In the genomic region with DNA sequence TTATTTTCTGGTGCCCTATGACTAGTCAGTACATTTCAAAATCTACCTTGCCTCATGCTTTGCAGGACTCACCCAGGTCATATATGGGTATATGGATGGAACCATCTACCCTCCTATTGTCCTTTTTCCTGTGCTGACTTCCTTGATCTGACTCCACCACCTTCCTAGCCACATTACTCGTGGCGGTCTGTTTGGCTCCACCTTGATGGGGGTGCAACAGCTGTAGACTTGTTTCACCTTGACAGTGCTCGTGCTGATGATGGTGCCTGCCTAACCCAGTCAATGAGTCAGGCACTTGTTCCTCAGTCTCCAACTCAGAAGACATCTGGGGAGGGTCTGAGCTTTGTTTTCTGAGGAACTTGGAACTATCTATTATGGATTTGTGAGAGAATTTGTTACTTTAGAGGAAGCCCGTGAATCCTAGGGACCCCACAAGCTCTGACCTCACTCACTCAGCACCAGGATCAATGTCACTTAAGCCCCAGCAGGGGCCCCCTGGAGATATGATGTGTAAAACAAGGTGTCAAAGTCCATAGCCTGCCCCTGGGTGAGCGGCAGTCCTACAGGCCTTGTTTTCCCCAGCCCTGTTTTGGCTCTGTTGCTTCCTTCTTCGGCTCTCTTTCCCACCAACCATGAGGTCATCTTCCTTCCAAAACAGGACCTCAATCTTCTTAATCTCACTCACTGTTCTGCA, we compare ENCODE assay signal across 31 mouse cellular contexts. TPM values are rescaled to one million over a fixed set of nuclear protein-coding genes. Genes with fewer than 3 reads are reported as not detected.
DNase-seq lines count a peak whose midpoint lies in the region; ATAC-seq and TF ChIP-seq lines count a peak whose summit lies in the region.
"Had no signal": no experiment of that assay in that cellular context is flagged by ENCODE, and none has a peak within 500 bp of the region (broad histone marks: within the 10 kb centered on the region; RNA-seq: fewer than 3 reads in every experiment).

No protein-coding gene starts in this region.

- H3K4me1 ChIP-seq in midbrain, embryonic 11.5 days (ENCODE audit: control insufficient read depth, insufficient read depth, low read length), result no peaks in the 10 kb centered on the region
- H3K4me1 ChIP-seq in midbrain, embryonic 10.5 days, result no peaks in the 10 kb centered on the region
- H3K4me1 ChIP-seq in intestine, postnatal 0 days (replicated peaks; ENCODE audit: control insufficient read depth, insufficient read depth, low read length), result 0 out of 2 replicates have a peak, but pooled peaks cover 4% of the 10 kb centered on the region
- no peaks in the 10 kb centered on the region for H3K4me1 ChIP-seq in stomach, postnatal 0 days (replicated peaks; ENCODE audit: control insufficient read depth, insufficient read depth)
- 0 out of 2 replicates have a peak, but pooled peaks cover 2% of the 10 kb centered on the region for H3K4me1 ChIP-seq in forebrain, embryonic 10.5 days
- no peaks in the 10 kb centered on the region for H3K4me1 ChIP-seq in lung, postnatal 0 days (ENCODE audit: insufficient read depth, low read depth, low read length)
- H3K4me1 ChIP-seq: embryonic facial prominence, embryonic 13.5 days; forebrain, embryonic 13.5 days; hindbrain, embryonic 10.5 days; hindbrain, embryonic 13.5 days had no signal

- H3K4me2 ChIP-seq in midbrain, embryonic 11.5 days, result no peak overlapping the region
- H3K4me2 ChIP-seq in intestine, postnatal 0 days (replicated peaks; ENCODE audit: low read depth), result peak overlapping the region; percentile 56
- H3K4me2 ChIP-seq in stomach, postnatal 0 days (replicated peaks; ENCODE audit: low read depth), result no peak overlapping the region
- no peak overlapping the region for H3K4me2 ChIP-seq in lung, postnatal 0 days (replicated peaks; ENCODE audit: low read depth, low read length)
- H3K4me2 ChIP-seq: embryonic facial prominence, embryonic 13.5 days; forebrain, embryonic 13.5 days; heart, embryonic 11.5 days; hindbrain, embryonic 13.5 days had no signal

- no peaks in the 10 kb centered on the region for H3K9me3 ChIP-seq in midbrain, embryonic 11.5 days (ENCODE audit: control insufficient read depth, low read length)
- no peaks in the 10 kb centered on the region for H3K9me3 ChIP-seq in midbrain, embryonic 10.5 days (replicated peaks)
- H3K9me3 ChIP-seq in intestine, postnatal 0 days (ENCODE audit: control insufficient read depth), result no peaks in the 10 kb centered on the region
- H3K9me3 ChIP-seq in stomach, postnatal 0 days (ENCODE audit: control insufficient read depth, low read length), result no peaks in the 10 kb centered on the region
- H3K9me3 ChIP-seq in forebrain, embryonic 10.5 days, result no peaks in the 10 kb centered on the region
- no peaks in the 10 kb centered on the region for H3K9me3 ChIP-seq in lung, postnatal 0 days (ENCODE audit: low read length)
- H3K9me3 ChIP-seq: embryonic facial prominence, embryonic 10.5 days; embryonic facial prominence, embryonic 13.5 days; forebrain, embryonic 13.5 days; G1E; hindbrain, embryonic 10.5 days; hindbrain, embryonic 13.5 days had no signal

- no peak overlapping the region for H3K9ac ChIP-seq in midbrain, embryonic 11.5 days (ENCODE audit: low read length)
- 0 out of 2 replicates have a peak overlapping the region, but pooled peaks have one; percentile 24 for H3K9ac ChIP-seq in intestine, postnatal 0 days (ENCODE audit: low read depth, low read length)
- no peak overlapping the region for H3K9ac ChIP-seq in stomach, postnatal 0 days (ENCODE audit: low read length)
- no peak overlapping the region for H3K9ac ChIP-seq in lung, postnatal 0 days (replicated peaks; ENCODE audit: low read depth)
- H3K9ac ChIP-seq: embryonic facial prominence, embryonic 13.5 days; forebrain, embryonic 13.5 days; hindbrain, embryonic 13.5 days had no signal

- no peak overlapping the region for H3K27ac ChIP-seq in midbrain, embryonic 11.5 days (ENCODE audit: low read depth, low read length)
- no peak overlapping the region for H3K27ac ChIP-seq in midbrain, embryonic 10.5 days (replicated peaks)
- H3K27ac ChIP-seq in intestine, postnatal 0 days (ENCODE audit: low read depth, low read length), result peak overlapping the region; percentile 69
- H3K27ac ChIP-seq in stomach, postnatal 0 days (replicated peaks), result no peak overlapping the region
- no peak overlapping the region for H3K27ac ChIP-seq in forebrain, embryonic 10.5 days
- H3K27ac ChIP-seq in lung, postnatal 0 days (ENCODE audit: low read length), result no peak overlapping the region
- H3K27ac ChIP-seq: embryonic facial prominence, embryonic 10.5 days; embryonic facial prominence, embryonic 13.5 days; forebrain, embryonic 13.5 days; hindbrain, embryonic 10.5 days; hindbrain, embryonic 13.5 days had no signal

- H3K36me3 ChIP-seq in midbrain, embryonic 11.5 days (ENCODE audit: control insufficient read depth, insufficient read depth, low read length), result no peaks in the 10 kb centered on the region
- H3K36me3 ChIP-seq in midbrain, embryonic 10.5 days, result no peaks in the 10 kb centered on the region
- no peaks in the 10 kb centered on the region for H3K36me3 ChIP-seq in intestine, postnatal 0 days (ENCODE audit: control insufficient read depth, insufficient read depth)
- H3K36me3 ChIP-seq in stomach, postnatal 0 days (ENCODE audit: control insufficient read depth, insufficient read depth, low read length), result no peaks in the 10 kb centered on the region
- no peaks in the 10 kb centered on the region for H3K36me3 ChIP-seq in forebrain, embryonic 10.5 days (replicated peaks)
- no peaks in the 10 kb centered on the region for H3K36me3 ChIP-seq in lung, postnatal 0 days (ENCODE audit: insufficient read depth, low read length)
- H3K36me3 ChIP-seq: embryonic facial prominence, embryonic 10.5 days; embryonic facial prominence, embryonic 13.5 days; G1E; hindbrain, embryonic 10.5 days; hindbrain, embryonic 13.5 days had no signal

- ATAC-seq in midbrain, embryonic 11.5 days (ENCODE audit: low FRiP score), result no peak
- peak; percentile 97 for ATAC-seq in intestine, postnatal 0 days
- ATAC-seq in stomach, postnatal 0 days (ENCODE audit: low FRiP score, low TSS enrichment), result peak; percentile 62
- no peak for ATAC-seq in lung, postnatal 0 days
- ATAC-seq: forebrain, embryonic 13.5 days; forebrain, embryonic 16.5 days; hindbrain, embryonic 16.5 days had no signal

- no peak overlapping the region for H3K4me3 ChIP-seq in midbrain, embryonic 11.5 days (ENCODE audit: low read depth, low read length)
- no peak overlapping the region for H3K4me3 ChIP-seq in midbrain, embryonic 10.5 days
- H3K4me3 ChIP-seq in intestine, postnatal 0 days (ENCODE audit: low read depth, low read length), result peak overlapping the region; percentile 30
- H3K4me3 ChIP-seq in stomach, postnatal 0 days (ENCODE audit: low read depth, low read length), result no peak overlapping the region
- no peak overlapping the region for H3K4me3 ChIP-seq in forebrain, embryonic 10.5 days
- no peak overlapping the region for H3K4me3 ChIP-seq in lung, postnatal 0 days (ENCODE audit: low read depth, low read length)
- H3K4me3 ChIP-seq: embryonic facial prominence, embryonic 10.5 days; embryonic facial prominence, embryonic 13.5 days; erythroblast, embryonic 14.5 days; forebrain, embryonic 13.5 days; hindbrain, embryonic 10.5 days; hindbrain, embryonic 13.5 days had no signal

- no peak for TF ChIP-seq EP300 in stomach, postnatal 0 days (optimal IDR thresholded peaks at IDR 0.05)
- no peak for TF ChIP-seq EP300 in lung, postnatal 0 days (IDR thresholded peaks at IDR 0.05)

- no peaks in the 10 kb centered on the region for H3K27me3 ChIP-seq in midbrain, embryonic 11.5 days (ENCODE audit: control insufficient read depth, insufficient read depth, low read length)
- H3K27me3 ChIP-seq in midbrain, embryonic 10.5 days (ENCODE audit: low read depth, poor library complexity, severe bottlenecking), result no peaks in the 10 kb centered on the region
- no peaks in the 10 kb centered on the region for H3K27me3 ChIP-seq in intestine, postnatal 0 days (replicated peaks; ENCODE audit: control insufficient read depth, insufficient read depth, low read length)
- no peaks in the 10 kb centered on the region for H3K27me3 ChIP-seq in stomach, postnatal 0 days (ENCODE audit: control insufficient read depth, insufficient read depth, low read length)
- H3K27me3 ChIP-seq in forebrain, embryonic 10.5 days (ENCODE audit: poor library complexity, severe bottlenecking), result no peaks in the 10 kb centered on the region
- no peaks in the 10 kb centered on the region for H3K27me3 ChIP-seq in lung, postnatal 0 days (replicated peaks; ENCODE audit: insufficient read depth, low read length)
- H3K27me3 ChIP-seq: CH12.LX; embryonic facial prominence, embryonic 13.5 days; forebrain, embryonic 13.5 days; hindbrain, embryonic 13.5 days had no signal

- WGBS in midbrain, embryonic 11.5 days, result 79% methylated on average over 6 of the region's 6 CpGs
- 79% methylated on average over 6 of the region's 6 CpGs for WGBS in midbrain, embryonic 10.5 days
- 36% methylated on average over 6 of the region's 6 CpGs for WGBS in intestine, postnatal 0 days
- WGBS in stomach, postnatal 0 days, result 57% methylated on average over 6 of the region's 6 CpGs
- WGBS in forebrain, embryonic 10.5 days, result 82% methylated on average over 6 of the region's 6 CpGs
- WGBS in lung, postnatal 0 days, result 67% methylated on average over 6 of the region's 6 CpGs

- peak; percentile 10; the same call in 1 of the 2 replicates for TF ChIP-seq CTCF in intestine, postnatal 0 days (IDR thresholded peaks at IDR 0.05; ENCODE audit: low read depth)
- TF ChIP-seq CTCF in stomach, postnatal 0 days (IDR thresholded peaks at IDR 0.05; ENCODE audit: low read depth), result no peak
- no peak for TF ChIP-seq CTCF in lung, postnatal 0 days (IDR thresholded peaks at IDR 0.05)

- peak; percentile 54 for DNase-seq in midbrain, embryonic 11.5 days (ENCODE audit: low spot score, missing footprints)
- no peak for DNase-seq in midbrain, embryonic 10.5 days (ENCODE audit: low spot score)
- peak; percentile 30 for DNase-seq in stomach, postnatal 0 days (ENCODE audit: low spot score)
- DNase-seq in forebrain, embryonic 10.5 days (ENCODE audit: extremely low spot score, low spot score), result no peak
- no peak for DNase-seq in lung, postnatal 0 days (ENCODE audit: low spot score)
- DNase-seq: adrenal gland, adult 2 months; adrenal gland, postnatal 14 days; B cell, adult 2 months; cerebellum, adult 11 months; cerebellum, adult 8-10 months; cerebellum, postnatal 10 days; cerebellum, postnatal 36 days; embryo, embryonic 11 days; gastrocnemius, postnatal 10 days; gastrocnemius, postnatal 36 days; heart, postnatal 36 days had no signal

RNA-seq across cellular contexts. Expression of a gene that starts 5.1 kb away (rescaled TPM):
- polyA plus RNA-seq in midbrain, embryonic 11.5 days (2014; fragmentation: Nextera tagmentation; extraction: Ambion mirVana), result 0.26 and 0.27 TPM in 2 replicates
- 0.10 and 0.27 TPM in 2 replicates for polyA plus RNA-seq in midbrain, embryonic 10.5 days (2016; fragmentation: Nextera tagmentation; extraction: Ambion mirVana)
- 0.72 and 1.5 TPM in 2 replicates for polyA plus RNA-seq in intestine, postnatal 0 days (2015; fragmentation: Nextera tagmentation; extraction: Ambion mirVana)
- polyA plus RNA-seq in stomach, postnatal 0 days (2015; fragmentation: Nextera tagmentation; extraction: Ambion mirVana), result 7.1 and 8.4 TPM in 2 replicates
- polyA plus RNA-seq in forebrain, embryonic 10.5 days (2016; fragmentation: Nextera tagmentation; extraction: Ambion mirVana), result 0.16 and 0.25 TPM in 2 replicates
- 12.4 and 17.8 TPM in 2 replicates for polyA plus RNA-seq in lung, postnatal 0 days (2015; fragmentation: Nextera tagmentation; extraction: Ambion mirVana)
- polyA plus RNA-seq: adrenal gland, adult 2 months; G1E; heart, embryonic 11.5 days; heart, embryonic 14.5 days; heart, postnatal 0 days had no signal

RNA-seq across cellular contexts. Expression of a gene that starts 36.0 kb away (rescaled TPM):
- 9.9 and 10.7 TPM in 2 replicates for polyA plus RNA-seq in midbrain, embryonic 11.5 days (2014; fragmentation: Nextera tagmentation; extraction: Ambion mirVana)
- 13.9 and 17.0 TPM in 2 replicates for polyA plus RNA-seq in midbrain, embryonic 10.5 days (2016; fragmentation: Nextera tagmentation; extraction: Ambion mirVana)
- 2.7 and 2.8 TPM in 2 replicates for polyA plus RNA-seq in intestine, postnatal 0 days (2015; fragmentation: Nextera tagmentation; extraction: Ambion mirVana)
- 23.5 and 24.3 TPM in 2 replicates for polyA plus RNA-seq in stomach, postnatal 0 days (2015; fragmentation: Nextera tagmentation; extraction: Ambion mirVana)
- 14.6 and 16.6 TPM in 2 replicates for polyA plus RNA-seq in forebrain, embryonic 10.5 days (2016; fragmentation: Nextera tagmentation; extraction: Ambion mirVana)
- 5.5 and 6.2 TPM in 2 replicates for polyA plus RNA-seq in lung, postnatal 0 days (2015; fragmentation: Nextera tagmentation; extraction: Ambion mirVana)

RNA-seq across cellular contexts. Expression of a gene that starts 39.2 kb away (rescaled TPM):
- not detected in 2 replicates for polyA plus RNA-seq in midbrain, embryonic 11.5 days (2014; fragmentation: Nextera tagmentation; extraction: Ambion mirVana)
- polyA plus RNA-seq in midbrain, embryonic 10.5 days (2016; fragmentation: Nextera tagmentation; extraction: Ambion mirVana), result not detected in 2 replicates
- 0.23 and 0.60 TPM in 2 replicates for polyA plus RNA-seq in intestine, postnatal 0 days (2015; fragmentation: Nextera tagmentation; extraction: Ambion mirVana)
- polyA plus RNA-seq in stomach, postnatal 0 days (2015; fragmentation: Nextera tagmentation; extraction: Ambion mirVana), result not detected in 2 replicates
- not detected in 2 replicates for polyA plus RNA-seq in forebrain, embryonic 10.5 days (2016; fragmentation: Nextera tagmentation; extraction: Ambion mirVana)
- not detected in 2 replicates for polyA plus RNA-seq in lung, postnatal 0 days (2015; fragmentation: Nextera tagmentation; extraction: Ambion mirVana)
- polyA plus RNA-seq: adrenal gland, adult 2 months; cortical plate, adult 2 months; embryonic facial prominence, embryonic 10.5 days; embryonic facial prominence, embryonic 13.5 days; erythroblast, embryonic 14.5 days; forebrain, embryonic 13.5 days; forebrain, embryonic 16.5 days; G1E; heart, embryonic 11.5 days; heart, embryonic 14.5 days; heart, postnatal 0 days; hindbrain, embryonic 10.5 days; hindbrain, embryonic 13.5 days; hindbrain, embryonic 16.5 days had no signal

RNA-seq across cellular contexts. Expression of a gene that starts 42.9 kb away (rescaled TPM):
- polyA plus RNA-seq in midbrain, embryonic 11.5 days (2014; fragmentation: Nextera tagmentation; extraction: Ambion mirVana), result not detected in 2 replicates
- polyA plus RNA-seq in midbrain, embryonic 10.5 days (2016; fragmentation: Nextera tagmentation; extraction: Ambion mirVana), result not detected in 2 replicates
- polyA plus RNA-seq in intestine, postnatal 0 days (2015; fragmentation: Nextera tagmentation; extraction: Ambion mirVana), result 3.5 and 5.4 TPM in 2 replicates
- not detected in 2 replicates for polyA plus RNA-seq in stomach, postnatal 0 days (2015; fragmentation: Nextera tagmentation; extraction: Ambion mirVana)
- polyA plus RNA-seq in forebrain, embryonic 10.5 days (2016; fragmentation: Nextera tagmentation; extraction: Ambion mirVana), result not detected in 2 replicates
- polyA plus RNA-seq in lung, postnatal 0 days (2015; fragmentation: Nextera tagmentation; extraction: Ambion mirVana), result not detected in 2 replicates
- polyA plus RNA-seq: adrenal gland, adult 2 months; cortical plate, adult 2 months; embryonic facial prominence, embryonic 10.5 days; embryonic facial prominence, embryonic 13.5 days; erythroblast, embryonic 14.5 days; forebrain, embryonic 13.5 days; forebrain, embryonic 16.5 days; G1E; heart, embryonic 11.5 days; heart, embryonic 14.5 days; heart, postnatal 0 days; hindbrain, embryonic 10.5 days; hindbrain, embryonic 13.5 days; hindbrain, embryonic 16.5 days had no signal

Comparison
In these comparisons a context has a peak if more than half of its experiments do, and no peak if none do; other contexts are left out.
1. DNase-seq: peak in midbrain, embryonic 11.5 days (single experiment) and stomach, postnatal 0 days (single experiment); none in midbrain, embryonic 10.5 days (single experiment), forebrain, embryonic 10.5 days (single experiment) and lung, postnatal 0 days (single experiment).
2. ATAC-seq: peak in intestine, postnatal 0 days (single experiment) and stomach, postnatal 0 days (single experiment); none in midbrain, embryonic 11.5 days (single experiment) and lung, postnatal 0 days (single experiment).